Mouse (Mus musculus) midbrain, embryonic 15.5 days (tissue): ENCODE measurements around the gene Gm6351. TPM values are rescaled to one million over a fixed set of nuclear protein-coding genes. Genes with fewer than 3 reads are reported as not detected.
"Not testable (repeated sequence)": the region's sequence is repeated elsewhere in the genome, so short reads cannot be mapped to it uniquely, and the experiment has no call there.

Source experiments
- ATAC-seq: fragments of 200-750 bp; cut with Nextera tagmentation; replicated peaks from 2 replicates; pipeline ENCODE4 v1.8.0; 2017; ENCODE audit warnings: moderate TSS enrichment
- H3K27ac ChIP-seq: fragments of 300-500 bp; sonication (generic); 2 replicates; pipeline ENCODE4 v1.5.1; 2015; ENCODE audit warnings: mild to moderate bottlenecking, inconsistent platforms
- H3K27me3 ChIP-seq: fragments of 300-500 bp; sonication (generic); replicated peaks from 2 replicates; pipeline ENCODE4 v1.6.1; 2015; ENCODE audit warnings: inconsistent platforms
- H3K36me3 ChIP-seq: fragments of 300-500 bp; sonication (generic); replicated peaks from 2 replicates; pipeline ENCODE4 v1.6.1; 2015; ENCODE audit warnings: inconsistent platforms
- H3K4me1 ChIP-seq: fragments of 300-500 bp; sonication (generic); 2 replicates; pipeline ENCODE4 v1.6.1; 2015; ENCODE audit warnings: inconsistent platforms
- H3K4me2 ChIP-seq: fragments of 300-500 bp; sonication (generic); 2 replicates; pipeline ENCODE4 v1.6.1; 2015; ENCODE audit warnings: inconsistent platforms, mild to moderate bottlenecking, moderate library complexity
- H3K4me3 ChIP-seq: fragments of 300-500 bp; sonication (generic); 2 replicates; pipeline ENCODE4 v1.5.1; 2015; ENCODE audit warnings: mild to moderate bottlenecking, inconsistent platforms
- H3K9ac ChIP-seq: fragments of 300-500 bp; sonication (generic); 2 replicates; pipeline ENCODE4 v1.6.1; 2015; ENCODE audit warnings: mild to moderate bottlenecking, inconsistent platforms
- H3K9me3 ChIP-seq: fragments of 300-500 bp; sonication (generic); 2 replicates; pipeline ENCODE4 v1.6.1; 2016; ENCODE audit warnings: inconsistent platforms
- WGBS: fragments of 180-500 bp; shearing (Covaris S2); methylation state at CpG from one replicate; pipeline ENCODE4 v1.1.7; 2015; ENCODE audit warnings: mixed read lengths; 5-methylcytosine and 5-hydroxymethylcytosine counted together
- polyA plus RNA-seq: library from polyadenylated mRNA; unstranded; fragments of >200 nt; fragmentation: Nextera tagmentation; extraction: Ambion mirVana; gene quantifications from 2 replicates; pipeline ENCODE4 v1.2.1, GENCODE M21; 2015

The Gm6351 gene
- polyA plus RNA-seq, result not detected in 2 replicates

DNA sequence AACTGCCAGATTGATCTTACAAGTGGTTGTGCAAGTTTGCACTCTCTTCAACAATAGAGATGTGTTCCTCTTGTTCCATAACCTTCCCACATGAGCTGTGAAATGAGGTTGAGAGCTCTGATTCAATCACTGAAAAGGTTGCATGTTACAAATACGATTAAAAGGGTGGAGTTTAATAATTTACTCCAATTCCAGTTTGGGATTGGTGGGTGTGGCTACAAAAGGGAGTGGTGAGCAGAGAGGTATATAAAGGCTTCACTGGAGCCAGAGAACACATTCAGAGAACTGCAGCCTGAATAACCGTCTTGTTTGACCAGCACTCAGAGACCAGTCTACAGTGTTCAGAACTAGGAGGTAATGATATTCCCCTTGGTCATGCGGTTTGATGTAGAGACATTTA, at the start of gene Gm6351:
Gene Gm6351, plus strand, starts transcription at position 301 of the 400 bp plus-strand sequence.
- H3K9me3 ChIP-seq, H3K27me3 ChIP-seq, H3K4me1 ChIP-seq, H3K27ac ChIP-seq, ATAC-seq, H3K9ac ChIP-seq, H3K36me3 ChIP-seq, H3K4me2 ChIP-seq, H3K4me3 ChIP-seq: not testable (repeated sequence)
- no CpG with 5 or more reads among the region's 3 CpGs for WGBS

DNA sequence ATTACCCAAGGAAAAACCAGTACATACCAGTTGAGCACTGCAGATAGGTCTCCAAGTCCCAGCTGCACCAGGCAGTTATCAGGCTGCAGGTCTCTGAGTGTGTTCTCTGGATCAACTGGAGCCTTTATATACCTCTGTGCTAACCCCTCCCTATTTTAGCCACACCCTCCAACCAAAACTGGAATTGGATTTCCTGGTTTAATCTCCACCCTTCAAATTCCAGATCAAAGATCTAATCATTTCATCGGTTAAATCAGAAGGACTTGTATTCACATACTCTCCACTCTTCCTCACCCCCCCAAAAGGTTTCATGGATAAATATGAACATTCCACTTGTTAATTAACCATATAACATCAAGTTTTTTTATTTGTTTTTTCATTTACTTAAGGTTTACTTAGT, 5.7 kb upstream of the Gm6351 start, which contains the start of gene BC061212:
Gene BC061212, minus strand, starts transcription at position 101 of the 400 bp plus-strand sequence.
- H3K27me3 ChIP-seq, H3K4me3 ChIP-seq, H3K4me1 ChIP-seq, H3K36me3 ChIP-seq, H3K9ac ChIP-seq, H3K4me2 ChIP-seq, H3K27ac ChIP-seq, ATAC-seq, H3K9me3 ChIP-seq: not testable (repeated sequence)
- WGBS, result no CpG with 5 or more reads among the region's 1 CpGs

Other genes starting within 250 kb of the Gm6351 start
- gene Gm7792, start 232.6 kb upstream of the Gm6351 start, polyA plus RNA-seq, result not detected in 2 replicates
- gene Gm16429, start 147.3 kb upstream of the Gm6351 start, polyA plus RNA-seq, result not detected in 2 replicates
- not detected in 2 replicates for gene BC061212, start 5.8 kb upstream of the Gm6351 start, polyA plus RNA-seq
- gene Gm3106, start 141.6 kb downstream of the Gm6351 start, polyA plus RNA-seq, result not detected in 2 replicates
- not detected in 2 replicates for gene A430089I19Rik, start 230.4 kb downstream of the Gm6351 start, polyA plus RNA-seq
- not detected in 2 replicates for gene Gm6502, start 238.1 kb downstream of the Gm6351 start, polyA plus RNA-seq